Mouse (Mus musculus): ENCODE data around the gene Dach1. TPM values are rescaled to one million over a fixed set of nuclear protein-coding genes. Genes with fewer than 3 reads are reported as not detected.

Gene Dach1
- 1.8 TPM in 2 replicates for polyA plus RNA-seq (2015; fragmentation: Nextera tagmentation; extraction: Ambion mirVana)

GRCm38 (mm10) chr14:98169421-98170076 lies at the start of gene Dach1:
Dach1 (minus strand) TSS chr14:98169765.
- no peaks in the 10 kb centered on the region for H3K9me3 ChIP-seq
- 0 out of 2 replicates have a peak, but pooled peaks have one; percentile 64 for ATAC-seq (ENCODE audit: extremely low read depth, insufficient number of reproducible peaks, low FRiP score, low TSS enrichment)
- H3K4me3 ChIP-seq, result peak within 1 kb of the TSS; percentile 83
- peak within 1 kb of the TSS; percentile 89 for H3K4me2 ChIP-seq
- peak within 1 kb of the TSS; percentile 89 for H3K9ac ChIP-seq
- no peaks in the 10 kb centered on the region for H3K27me3 ChIP-seq (replicated peaks)
- WGBS, result 0% methylated on average over 30 of the region's 32 CpGs
- H3K27ac ChIP-seq (replicated peaks), result peak within 1 kb of the TSS; percentile 84
- peaks cover 6% of the 10 kb centered on the region; the same call in 1 of the 2 replicates for H3K4me1 ChIP-seq
- no peaks in the 10 kb centered on the region for H3K36me3 ChIP-seq

DNA sequence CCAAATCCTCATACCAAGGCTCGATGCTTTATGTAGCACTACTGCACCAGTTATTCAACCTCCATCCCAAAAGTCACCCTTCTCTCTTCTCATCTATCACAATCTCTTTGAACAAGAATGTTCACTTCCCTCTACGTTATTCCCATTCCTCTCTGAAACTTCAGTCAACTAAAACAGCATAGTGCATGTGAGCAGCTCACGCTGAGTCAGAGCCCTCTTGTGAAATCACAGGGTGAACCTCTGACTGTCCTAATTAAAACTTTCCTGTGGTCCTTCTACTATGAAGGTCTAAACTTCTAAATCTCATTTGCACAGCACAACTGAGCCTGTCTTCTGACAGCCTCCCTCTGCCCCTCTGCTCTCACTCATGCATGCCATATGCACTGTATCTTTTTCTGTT lies 30.5 kb upstream of the Dach1 start:
- no peak overlapping the region for H3K4me2 ChIP-seq
- no peaks in the 10 kb centered on the region for H3K4me1 ChIP-seq
- H3K4me3 ChIP-seq, result no peak overlapping the region
- H3K27ac ChIP-seq (replicated peaks), result no peak overlapping the region
- no peaks in the 10 kb centered on the region for H3K36me3 ChIP-seq
- H3K27me3 ChIP-seq (replicated peaks), result no peaks in the 10 kb centered on the region
- H3K9me3 ChIP-seq, result no peaks in the 10 kb centered on the region
- ATAC-seq (ENCODE audit: extremely low read depth, insufficient number of reproducible peaks, low FRiP score, low TSS enrichment), result no peak
- 75% methylated on average over 3 of the region's 3 CpGs for WGBS
- H3K9ac ChIP-seq, result no peak overlapping the region

DNA sequence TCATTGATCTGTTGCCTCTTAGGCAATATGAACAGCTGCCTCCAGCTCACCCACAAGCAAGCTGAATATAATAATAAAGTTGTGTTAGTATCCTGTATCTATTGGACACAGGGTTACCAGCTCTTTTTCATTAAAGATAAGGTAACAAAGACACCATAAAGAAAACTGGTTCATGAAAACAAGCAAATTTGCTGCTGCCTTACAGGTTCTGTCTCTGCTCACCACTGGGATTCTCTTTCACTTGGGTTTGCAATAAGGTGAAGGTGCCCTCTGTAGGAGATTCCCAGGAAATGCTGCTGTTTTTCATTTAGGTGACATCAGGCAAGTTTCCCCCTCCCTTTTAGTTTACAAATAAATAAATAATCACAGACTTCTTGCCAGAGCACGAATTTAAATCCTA lies 12.0 kb upstream of the Dach1 start:
- H3K36me3 ChIP-seq, result no peaks in the 10 kb centered on the region
- WGBS, result 3% methylated on average over 1 of the region's 1 CpGs
- H3K9ac ChIP-seq, result no peak overlapping the region
- H3K27ac ChIP-seq (replicated peaks), result no peak overlapping the region
- no peaks in the 10 kb centered on the region for H3K27me3 ChIP-seq (replicated peaks)
- no peaks in the 10 kb centered on the region for H3K4me1 ChIP-seq
- H3K4me3 ChIP-seq, result no peak overlapping the region
- ATAC-seq (ENCODE audit: extremely low read depth, insufficient number of reproducible peaks, low FRiP score, low TSS enrichment), result no peak
- 0 out of 2 replicates have a peak overlapping the region, but pooled peaks have one; percentile 30 for H3K4me2 ChIP-seq
- H3K9me3 ChIP-seq, result no peaks in the 10 kb centered on the region

- WGBS, result 69% methylated on average over 2 of the region's 2 CpGs
- no peak overlapping the region for H3K4me3 ChIP-seq
- no peak overlapping the region for H3K9ac ChIP-seq
- H3K9me3 ChIP-seq, result no peaks in the 10 kb centered on the region
- no peaks in the 10 kb centered on the region for H3K27me3 ChIP-seq (replicated peaks)
- no peaks in the 10 kb centered on the region for H3K36me3 ChIP-seq
- no peak overlapping the region for H3K4me2 ChIP-seq
- peaks cover 6% of the 10 kb centered on the region; the same call in 1 of the 2 replicates for H3K4me1 ChIP-seq
- ATAC-seq (ENCODE audit: extremely low read depth, insufficient number of reproducible peaks, low FRiP score, low TSS enrichment), result no peak
- H3K27ac ChIP-seq (replicated peaks), result no peak overlapping the region
Measured at GRCm38 (mm10) chr14:98173831-98174230, 4.3 kb upstream of the Dach1 start.

- Histone ChIP-seq H3K4me3 (peak overlapping the region; percentile 25), H3K36me3 (no peaks in the 10 kb centered on the region), H3K4me1 (peaks cover 6% of the 10 kb centered on the region; the same call in 1 of the 2 replicates), H3K9ac (no peak overlapping the region), H3K9me3 (no peaks in the 10 kb centered on the region), H3K27ac (replicated peaks) (no peak overlapping the region), H3K4me2 (peak overlapping the region; percentile 60), H3K27me3 (replicated peaks) (no peaks in the 10 kb centered on the region)
- ATAC-seq (ENCODE audit: extremely low read depth, insufficient number of reproducible peaks, low FRiP score, low TSS enrichment), result no peak
- 11% methylated on average over 5 of the region's 5 CpGs for WGBS
Measured at GRCm38 (mm10) chr14:98172394-98172905, 2.9 kb upstream of the Dach1 start.

DNA sequence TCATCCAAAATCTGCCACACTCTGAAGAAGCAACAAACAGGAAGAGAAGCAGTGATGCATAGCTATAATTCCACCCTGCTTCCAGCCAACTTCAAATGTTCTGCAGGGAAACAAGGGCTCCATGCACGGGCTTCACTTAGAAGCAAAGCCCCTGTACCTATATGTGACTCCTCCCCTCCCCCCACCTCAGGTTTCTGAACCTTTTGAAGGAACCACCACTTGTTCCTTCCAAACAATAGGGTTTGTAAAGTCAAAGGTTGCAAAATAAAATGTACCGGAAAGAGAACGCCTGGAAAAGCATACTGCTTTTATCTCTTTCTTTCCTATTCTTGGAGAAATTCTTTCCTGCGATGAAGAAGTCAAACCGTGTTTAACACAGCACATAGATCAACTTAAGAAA lies 2.3 kb upstream of the Dach1 start:
- Histone ChIP-seq H3K4me3 (peak overlapping the region; percentile 25), H3K4me2 (peak overlapping the region; percentile 60), H3K9me3 (no peaks in the 10 kb centered on the region), H3K27me3 (replicated peaks) (no peaks in the 10 kb centered on the region), H3K9ac (no peak overlapping the region), H3K27ac (replicated peaks) (no peak overlapping the region), H3K36me3 (no peaks in the 10 kb centered on the region), H3K4me1 (peaks cover 6% of the 10 kb centered on the region; the same call in 1 of the 2 replicates)
- WGBS, result 7% methylated on average over 5 of the region's 5 CpGs
- no peak for ATAC-seq (ENCODE audit: extremely low read depth, insufficient number of reproducible peaks, low FRiP score, low TSS enrichment)

DNA sequence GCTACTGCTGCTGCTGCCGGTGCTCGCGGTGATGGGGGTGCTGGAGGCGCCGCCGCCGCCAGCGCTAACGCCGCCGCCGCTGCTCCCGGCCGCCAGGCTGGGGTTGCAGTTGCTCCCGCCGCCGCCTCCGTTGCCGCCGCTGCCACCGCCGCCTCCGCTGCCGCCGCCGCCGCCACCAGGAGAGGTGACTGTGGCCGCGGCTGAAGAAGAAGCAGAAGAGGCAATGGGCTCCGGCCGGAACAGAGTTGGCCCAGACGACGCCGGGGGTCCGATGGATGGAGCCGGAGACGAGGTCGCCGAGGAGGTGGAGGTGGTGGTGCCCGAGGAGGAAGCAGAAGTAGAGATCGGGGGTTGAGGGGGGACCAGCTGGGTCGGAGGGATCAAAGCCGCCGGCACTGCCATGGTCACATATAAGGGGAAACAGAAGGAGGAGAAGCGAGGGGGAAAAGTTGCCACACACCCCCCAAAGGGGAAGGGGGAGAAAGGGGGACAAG lies 610 bp downstream of the Dach1 start:
- no peaks in the 10 kb centered on the region for H3K9me3 ChIP-seq
- WGBS, result under 1% methylated on average over 45 of the region's 45 CpGs
- H3K27ac ChIP-seq (replicated peaks), result peak overlapping the region; percentile 84
- H3K4me2 ChIP-seq, result peak overlapping the region; percentile 89
- no peak for ATAC-seq (ENCODE audit: extremely low read depth, insufficient number of reproducible peaks, low FRiP score, low TSS enrichment)
- H3K4me1 ChIP-seq, result peaks cover 6% of the 10 kb centered on the region; the same call in 1 of the 2 replicates
- no peaks in the 10 kb centered on the region for H3K27me3 ChIP-seq (replicated peaks)
- peak overlapping the region; percentile 83 for H3K4me3 ChIP-seq
- H3K9ac ChIP-seq, result peak overlapping the region; percentile 89
- H3K36me3 ChIP-seq, result no peaks in the 10 kb centered on the region

GRCm38 (mm10) chr14:98168039-98168907 lies 1.3 kb downstream of the Dach1 start:
- Histone ChIP-seq H3K4me1 (peaks cover 6% of the 10 kb centered on the region; the same call in 1 of the 2 replicates), H3K4me3 (peak overlapping the region; percentile 83), H3K27ac (replicated peaks) (peak overlapping the region; percentile 84), H3K27me3 (replicated peaks) (no peaks in the 10 kb centered on the region), H3K4me2 (peak overlapping the region; percentile 89), H3K9me3 (no peaks in the 10 kb centered on the region), H3K36me3 (no peaks in the 10 kb centered on the region), H3K9ac (peak overlapping the region; percentile 89)
- 0% methylated on average over 48 of the region's 48 CpGs for WGBS
- ATAC-seq (ENCODE audit: extremely low read depth, insufficient number of reproducible peaks, low FRiP score, low TSS enrichment), result 0 out of 2 replicates have a peak, but pooled peaks have one; percentile 43

DNA sequence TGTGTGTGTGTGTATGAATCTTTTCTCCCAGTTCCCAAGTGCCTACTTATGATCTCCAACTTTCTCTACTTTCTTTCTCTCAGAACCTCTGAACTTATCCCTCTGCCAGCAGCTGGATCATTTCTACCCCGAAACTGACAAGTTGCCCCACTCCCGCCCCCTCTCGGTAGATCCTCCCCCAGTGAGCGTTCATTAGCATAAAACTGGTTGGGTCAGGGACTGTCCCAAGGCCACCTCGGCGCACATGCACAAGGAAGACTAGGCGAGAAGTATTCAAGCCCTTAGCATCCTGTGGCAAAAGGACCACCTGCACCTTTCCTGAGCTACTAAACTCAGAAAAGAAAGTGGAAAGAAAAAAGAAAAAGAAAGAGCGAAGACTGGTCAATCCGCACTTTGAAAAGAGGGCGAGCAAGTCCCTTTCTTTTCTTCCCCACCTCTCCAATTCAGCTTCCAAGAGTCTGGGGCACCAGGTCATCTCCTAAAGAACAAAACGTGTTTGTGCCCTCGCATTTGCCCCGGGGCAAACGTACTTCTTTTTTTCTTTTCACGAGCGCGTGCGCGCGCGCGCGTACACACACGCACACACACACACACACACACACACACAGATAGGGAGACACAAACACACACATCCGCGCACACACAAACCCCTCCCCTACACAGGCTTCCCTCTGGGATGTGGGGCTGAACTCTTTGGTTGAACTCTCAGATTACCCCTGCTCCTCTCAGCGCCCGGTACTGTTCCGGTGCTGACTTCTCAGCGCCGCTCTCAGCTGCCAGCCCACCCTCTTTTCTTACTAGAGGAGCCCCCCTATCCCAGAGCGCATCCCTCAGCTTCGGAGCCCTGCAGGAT lies 2.2 kb downstream of the Dach1 start:
- H3K36me3 ChIP-seq, result no peaks in the 10 kb centered on the region
- peak overlapping the region; percentile 83 for H3K4me3 ChIP-seq
- peak overlapping the region; percentile 89 for H3K9ac ChIP-seq
- H3K4me1 ChIP-seq, result peaks cover 6% of the 10 kb centered on the region; the same call in 1 of the 2 replicates
- no peaks in the 10 kb centered on the region for H3K9me3 ChIP-seq
- H3K27me3 ChIP-seq (replicated peaks), result no peaks in the 10 kb centered on the region
- H3K4me2 ChIP-seq, result peak overlapping the region; percentile 89
- ATAC-seq (ENCODE audit: extremely low read depth, insufficient number of reproducible peaks, low FRiP score, low TSS enrichment), result 0 out of 2 replicates have a peak, but pooled peaks have one; percentile 40
- peak overlapping the region; percentile 84 for H3K27ac ChIP-seq (replicated peaks)
- WGBS, result 1% methylated on average over 33 of the region's 33 CpGs

DNA sequence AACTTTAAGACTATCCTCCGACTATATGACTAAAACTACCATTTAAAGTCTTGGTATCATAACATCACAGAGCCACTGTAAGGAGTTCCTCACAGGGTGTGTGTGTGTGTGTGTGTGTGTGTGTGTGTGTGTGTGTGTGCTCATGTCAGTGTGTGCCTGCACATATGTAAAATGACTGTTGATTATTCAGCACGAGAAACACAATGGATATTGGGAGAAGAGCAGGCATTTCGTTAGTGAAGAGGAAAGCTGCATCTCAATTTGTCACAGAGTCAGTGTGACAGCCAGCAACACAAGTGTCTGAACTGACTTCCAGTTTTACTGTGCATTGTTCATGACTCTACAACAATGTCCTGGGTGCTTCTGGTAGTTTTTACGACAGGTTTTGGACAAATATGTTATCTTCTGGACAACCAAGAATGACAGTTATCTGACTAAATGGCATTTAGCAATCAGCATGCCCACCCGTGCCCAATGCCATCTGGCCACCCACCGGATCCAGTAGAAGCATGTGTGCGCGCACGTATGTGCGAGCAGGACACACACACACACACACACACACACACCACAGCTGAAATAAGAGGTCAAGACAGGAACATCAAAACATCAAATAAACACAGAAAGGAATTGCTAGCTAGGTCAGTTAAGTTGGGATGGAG lies 3.1 kb downstream of the Dach1 start:
- Histone ChIP-seq H3K27me3 (replicated peaks) (no peaks in the 10 kb centered on the region), H3K9ac (no peak overlapping the region), H3K27ac (replicated peaks) (no peak overlapping the region), H3K4me2 (peak overlapping the region; percentile 89), H3K9me3 (no peaks in the 10 kb centered on the region), H3K4me1 (no peaks in the 10 kb centered on the region), H3K36me3 (no peaks in the 10 kb centered on the region), H3K4me3 (peak overlapping the region; percentile 83)
- ATAC-seq (ENCODE audit: extremely low read depth, insufficient number of reproducible peaks, low FRiP score, low TSS enrichment), result no peak
- 68% methylated on average over 10 of the region's 10 CpGs for WGBS
